Mouse (Mus musculus) olfactory bulb, adult 2 months (tissue): ENCODE results near the gene Cacng6. TPM values are rescaled to one million over a fixed set of nuclear protein-coding genes. Genes with fewer than 3 reads are reported as not detected.

ENCODE experiments used
- H3K27ac ChIP-seq: fragments of 200-500 bp; 2 replicates; pipeline ENCODE4 v1.5.1; 2012; ENCODE audit warnings: low read depth, low read length; ENCODE audit not compliant: insufficient read depth
- H3K4me1 ChIP-seq: fragments of 200-500 bp; 2 replicates; pipeline ENCODE4 v1.6.1; 2012; ENCODE audit warnings: low read length; ENCODE audit not compliant: control insufficient read depth, insufficient read depth
- H3K4me3 ChIP-seq: fragments of 200-500 bp; 2 replicates; pipeline ENCODE4 v1.5.1; 2012; ENCODE audit warnings: mild to moderate bottlenecking, low read depth, low read length, moderate library complexity; ENCODE audit not compliant: insufficient read depth
- CTCF ChIP-seq: fragments of 200-500 bp; IDR thresholded peaks from 2 replicates; pipeline ENCODE4 v1.5.1; 2012; ENCODE audit warnings: low read depth, mild to moderate bottlenecking, low read length, moderate library complexity; ENCODE audit not compliant: insufficient read depth
- POLR2A ChIP-seq: fragments of 200-500 bp; IDR thresholded peaks from 2 replicates; pipeline ENCODE4 v1.6.1; 2012; ENCODE audit warnings: mild to moderate bottlenecking, low read depth, low read length, moderate library complexity; ENCODE audit not compliant: insufficient read depth
- WGBS: fragments of 180-500 bp; shearing (Covaris S2); methylation state at CpG from one replicate; pipeline ENCODE4 v1.1.7; 2018; 5-methylcytosine and 5-hydroxymethylcytosine counted together
- polyA plus RNA-seq: library from polyadenylated mRNA; stranded (reverse); fragments of >200 nt; gene quantifications from 2 replicates; pipeline ENCODE4 v1.2.4, GENCODE M21; 2012; ENCODE audit warnings: low replicate concordance; ENCODE audit not compliant: missing spikeins, insufficient read depth, insufficient read length

Gene Cacng6
- polyA plus RNA-seq, 1 experiment, result not detected

DNA sequence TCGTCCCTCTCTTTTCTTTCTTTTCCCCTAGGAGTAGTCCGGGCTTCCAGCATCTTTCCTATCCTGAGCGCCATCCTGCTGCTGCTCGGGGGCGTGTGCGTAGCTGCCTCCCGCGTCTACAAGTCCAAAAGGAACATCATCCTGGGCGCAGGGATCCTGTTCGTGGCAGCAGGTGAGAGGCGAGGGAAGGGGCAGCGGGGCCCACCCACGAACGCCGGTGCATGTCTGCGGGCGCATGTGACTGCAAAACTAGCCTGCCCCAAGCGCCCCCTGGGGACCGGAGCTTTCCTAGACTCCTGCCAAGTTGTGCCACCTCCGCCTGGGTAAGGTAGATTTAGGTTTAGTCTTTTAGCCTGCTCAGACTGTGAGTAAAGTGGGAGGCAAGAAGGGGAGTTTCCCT is 12.0 kb upstream of the Cacng6 start:
- H3K4me3 ChIP-seq, result peak overlapping the region; percentile 43
- WGBS, result 5% methylated on average over 20 of the region's 20 CpGs
- H3K27ac ChIP-seq, result no peak overlapping the region
- peaks cover 23% of the 10 kb centered on the region for H3K4me1 ChIP-seq
- no peak for TF ChIP-seq CTCF
- TF ChIP-seq POLR2A, result no peak

DNA sequence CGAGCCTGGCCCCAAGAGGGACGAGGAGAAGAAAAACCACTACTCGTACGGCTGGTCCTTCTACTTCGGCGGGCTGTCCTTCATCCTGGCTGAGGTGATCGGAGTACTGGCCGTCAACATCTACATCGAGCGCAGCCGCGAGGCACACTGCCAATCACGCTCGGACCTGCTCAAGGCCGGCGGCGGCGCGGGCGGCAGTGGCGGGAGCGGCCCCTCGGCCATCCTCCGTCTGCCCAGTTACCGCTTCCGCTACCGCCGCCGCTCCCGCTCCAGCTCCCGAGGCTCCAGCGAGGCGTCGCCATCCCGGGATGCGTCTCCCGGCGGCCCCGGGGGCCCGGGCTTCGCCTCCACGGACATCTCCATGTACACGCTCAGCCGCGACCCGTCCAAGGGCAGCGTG is 9.1 kb upstream of the Cacng6 start:
- TF ChIP-seq CTCF (no peak), POLR2A (no peak)
- no peak overlapping the region for H3K27ac ChIP-seq

DNA sequence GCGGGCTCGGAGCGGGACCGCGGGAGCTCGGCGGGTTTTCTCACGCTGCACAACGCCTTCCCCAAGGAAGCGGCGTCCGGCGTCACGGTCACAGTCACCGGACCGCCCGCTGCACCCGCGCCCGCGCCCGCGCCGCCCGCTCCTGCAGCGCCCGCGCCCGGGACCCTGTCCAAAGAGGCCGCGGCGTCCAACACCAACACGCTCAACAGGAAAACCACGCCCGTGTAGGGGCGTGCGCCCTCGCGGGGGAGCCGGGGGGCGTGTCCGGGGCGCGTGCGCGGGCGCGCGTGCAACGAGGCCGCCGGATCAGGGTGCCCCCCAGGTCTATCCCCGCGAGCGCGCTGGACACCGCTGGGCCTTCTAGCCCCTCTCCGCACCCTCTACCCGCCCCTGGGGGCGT is 8.6 kb upstream of the Cacng6 start:
- no peak overlapping the region for H3K27ac ChIP-seq

More for the DNA sequence above, 9.1 kb upstream of the Cacng6 start:
- 19% methylated on average over 47 of the region's 47 CpGs for WGBS
- Histone ChIP-seq H3K4me1 (peaks cover 24% of the 10 kb centered on the region), H3K4me3 (peak overlapping the region; percentile 55)

DNA sequence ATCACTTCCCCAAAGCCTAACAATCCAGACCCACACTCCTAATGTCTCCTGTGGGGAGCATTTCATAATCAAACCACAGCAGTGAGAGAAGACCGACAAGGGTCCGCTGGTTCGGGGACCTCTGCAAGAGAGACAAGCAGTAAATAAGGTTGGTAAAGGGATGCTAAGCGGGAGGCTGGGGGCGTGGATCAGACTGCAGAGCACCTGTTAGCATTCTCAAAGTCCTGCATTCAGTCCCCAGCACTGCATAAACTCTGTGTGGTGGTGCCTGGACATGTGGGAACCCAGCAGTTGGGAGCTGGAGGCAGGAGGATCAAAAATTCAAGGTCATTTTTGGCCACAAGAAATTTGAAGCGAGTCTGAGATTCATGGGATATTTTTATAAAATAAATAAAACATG is 4.1 kb upstream of the Cacng6 start:
- 39% methylated on average over 6 of the region's 6 CpGs for WGBS
- no peak overlapping the region for H3K27ac ChIP-seq

More for the DNA sequence above, 8.6 kb upstream of the Cacng6 start:
- 3% methylated on average over 60 of the region's 60 CpGs for WGBS
- TF ChIP-seq POLR2A (no peak), CTCF (no peak)
- Histone ChIP-seq H3K4me1 (peaks cover 25% of the 10 kb centered on the region), H3K4me3 (peak overlapping the region; percentile 55)

DNA sequence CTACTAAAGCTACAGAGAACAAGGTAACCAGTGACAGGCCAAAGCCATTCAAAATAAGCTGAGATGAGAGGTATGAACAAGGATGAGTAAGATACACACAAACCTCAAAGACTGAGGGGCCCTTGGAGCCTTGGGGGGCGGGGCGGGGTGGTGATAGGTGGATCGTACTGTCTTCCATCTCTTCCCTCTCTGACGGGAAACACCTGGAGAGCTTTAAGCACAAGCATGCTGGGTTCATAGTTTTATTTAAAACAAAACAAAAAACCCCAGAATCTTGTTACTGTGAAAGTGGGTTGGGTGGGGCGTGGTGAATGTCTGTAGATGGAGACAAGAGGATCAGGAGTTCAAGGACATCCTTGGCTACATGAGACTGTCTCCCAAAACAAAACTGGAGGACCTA is 3.5 kb upstream of the Cacng6 start:
- H3K4me1 ChIP-seq, result peaks cover 27% of the 10 kb centered on the region
- 57% methylated on average over 5 of the region's 5 CpGs for WGBS
- TF ChIP-seq CTCF (no peak), POLR2A (no peak)
- no peak overlapping the region for H3K27ac ChIP-seq
- H3K4me3 ChIP-seq, result no peak overlapping the region

More for the DNA sequence above, 4.1 kb upstream of the Cacng6 start:
- H3K4me3 ChIP-seq, result no peak overlapping the region
- peaks cover 31% of the 10 kb centered on the region for H3K4me1 ChIP-seq
- TF ChIP-seq POLR2A, result no peak
- no peak for TF ChIP-seq CTCF

DNA sequence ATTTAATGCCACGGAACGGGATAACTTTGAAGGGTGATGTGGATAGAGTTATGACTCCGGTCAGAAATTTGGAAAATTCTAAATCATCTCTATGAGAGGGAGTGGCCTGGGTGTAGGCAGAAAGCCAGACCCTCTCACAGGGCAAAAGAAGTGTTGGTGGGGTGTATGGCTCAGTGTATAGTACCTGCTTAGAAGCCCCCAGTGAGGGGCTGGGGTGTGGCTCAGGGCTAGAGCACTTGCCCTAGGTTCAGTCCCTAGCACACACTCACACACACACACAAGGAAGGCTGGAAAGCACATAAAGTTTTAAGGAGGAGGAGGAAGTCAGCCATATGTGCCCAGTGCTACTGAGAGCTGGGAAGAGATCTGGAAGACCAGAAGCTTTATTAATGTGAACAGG is 2.7 kb upstream of the Cacng6 start:
- TF ChIP-seq POLR2A, result no peak
- no peak for TF ChIP-seq CTCF
- WGBS, result 81% methylated on average over 3 of the region's 3 CpGs

DNA sequence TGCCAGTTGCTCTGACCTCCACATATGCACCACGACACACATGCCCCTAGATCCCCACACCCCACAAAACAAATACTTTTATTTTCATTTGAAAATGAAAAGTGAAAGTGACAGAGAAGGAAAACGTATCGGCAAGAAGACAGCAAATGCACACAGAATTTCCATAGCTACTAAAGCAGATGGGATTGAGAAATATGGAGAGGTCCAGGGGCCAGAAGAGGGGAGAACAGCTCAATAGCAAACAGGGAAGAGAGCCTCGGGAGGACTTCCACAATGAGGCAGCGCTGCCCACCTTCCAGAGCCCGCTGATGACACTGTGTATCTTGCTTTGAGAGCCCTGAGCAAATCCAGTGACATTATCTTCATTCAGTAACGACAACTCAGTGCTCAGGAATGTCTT is 1.9 kb upstream of the Cacng6 start:
- H3K27ac ChIP-seq, result no peak overlapping the region
- 45% methylated on average over 7 of the region's 7 CpGs for WGBS
- peaks cover 25% of the 10 kb centered on the region for H3K4me1 ChIP-seq
- TF ChIP-seq POLR2A (no peak), CTCF (no peak)
- no peak overlapping the region for H3K4me3 ChIP-seq

More for the DNA sequence above, 2.7 kb upstream of the Cacng6 start:
- H3K27ac ChIP-seq, result no peak overlapping the region
- peaks cover 25% of the 10 kb centered on the region for H3K4me1 ChIP-seq
- no peak overlapping the region for H3K4me3 ChIP-seq

DNA sequence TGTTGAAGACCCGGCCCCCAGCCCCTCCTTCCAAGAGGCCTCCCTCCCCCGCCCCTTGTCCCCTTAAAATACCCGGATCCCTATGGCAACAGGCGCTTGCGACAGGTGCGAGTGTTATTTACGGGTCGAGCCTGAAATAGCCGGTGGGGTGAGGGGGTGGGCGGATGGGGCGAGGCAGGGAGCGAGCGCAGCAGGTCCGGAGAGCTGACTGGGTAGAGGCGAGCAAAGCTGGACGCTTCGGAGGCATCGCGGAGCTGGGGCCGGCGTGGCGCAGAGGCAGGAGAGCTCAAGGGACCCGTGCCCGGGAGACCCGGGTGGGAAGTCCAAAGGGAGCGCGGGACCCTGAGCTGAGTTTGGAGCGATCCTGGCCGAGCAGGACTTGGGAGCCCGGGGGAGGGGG is 565 bp upstream of the Cacng6 start:
- WGBS, result under 1% methylated on average over 30 of the region's 30 CpGs
- peak overlapping the region; percentile 23; the same call in 1 of the 2 replicates for H3K4me3 ChIP-seq
- peaks cover 25% of the 10 kb centered on the region for H3K4me1 ChIP-seq
- TF ChIP-seq CTCF (no peak), POLR2A (no peak)
- no peak overlapping the region for H3K27ac ChIP-seq

DNA sequence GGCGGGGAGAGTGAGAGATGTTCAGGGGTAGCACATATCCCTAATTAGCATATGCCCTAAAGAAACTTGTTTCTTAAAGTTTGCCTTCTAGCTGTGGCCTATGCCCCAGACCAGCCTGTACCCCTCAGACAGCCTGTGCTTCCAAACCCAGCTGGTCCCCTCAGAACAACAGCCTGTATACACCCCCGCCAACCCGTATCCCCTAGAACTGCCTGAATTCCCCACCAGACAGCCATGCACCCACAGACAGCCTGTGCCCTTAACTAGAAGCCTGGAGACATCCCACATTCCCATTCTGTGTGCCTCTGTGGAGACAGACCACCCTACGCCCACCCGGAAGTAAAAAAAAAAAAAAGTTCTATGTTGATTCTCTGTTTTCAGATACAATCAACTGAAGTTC is 1.1 kb downstream of the Cacng6 start:
- Histone ChIP-seq H3K27ac (no peak overlapping the region), H3K4me3 (no peak overlapping the region), H3K4me1 (peaks cover 23% of the 10 kb centered on the region)
- no peak for TF ChIP-seq CTCF
- no peak for TF ChIP-seq POLR2A
- WGBS, result 71% methylated on average over 5 of the region's 5 CpGs

DNA sequence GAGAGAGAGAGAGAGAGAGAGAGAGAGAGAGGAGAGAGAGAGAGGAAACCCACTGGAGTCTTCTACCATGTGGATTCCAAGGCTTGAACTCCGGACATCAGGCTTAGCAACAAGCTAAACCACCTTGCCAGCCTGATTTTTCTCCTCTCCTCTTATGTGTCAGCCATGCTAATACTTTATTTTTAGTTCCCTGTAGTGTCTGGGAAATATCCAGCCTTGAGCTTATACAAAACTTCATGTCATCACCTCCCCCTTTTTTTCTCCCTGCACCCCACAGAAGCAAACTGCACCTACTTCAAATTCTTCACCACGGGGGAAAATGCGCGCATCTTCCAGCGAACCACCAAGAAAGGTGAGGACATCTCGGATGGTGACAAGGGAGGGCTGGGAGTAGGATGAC is 6.2 kb downstream of the Cacng6 start:
- peaks cover 2% of the 10 kb centered on the region; the same call in 1 of the 2 replicates for H3K4me1 ChIP-seq
- H3K27ac ChIP-seq, result no peak overlapping the region
- TF ChIP-seq CTCF (no peak), POLR2A (no peak)
- 66% methylated on average over 6 of the region's 6 CpGs for WGBS
- H3K4me3 ChIP-seq, result no peak overlapping the region
